Mouse (Mus musculus): Measurements from ENCODE around the gene Sfxn5. TPM values are rescaled to one million over a fixed set of nuclear protein-coding genes. Genes with fewer than 3 reads are reported as not detected.

The Sfxn5 gene
- total and polyA plus RNA-seq, 3 experiments = 4.2 to 5.3 (median 4.9) TPM

DNA sequence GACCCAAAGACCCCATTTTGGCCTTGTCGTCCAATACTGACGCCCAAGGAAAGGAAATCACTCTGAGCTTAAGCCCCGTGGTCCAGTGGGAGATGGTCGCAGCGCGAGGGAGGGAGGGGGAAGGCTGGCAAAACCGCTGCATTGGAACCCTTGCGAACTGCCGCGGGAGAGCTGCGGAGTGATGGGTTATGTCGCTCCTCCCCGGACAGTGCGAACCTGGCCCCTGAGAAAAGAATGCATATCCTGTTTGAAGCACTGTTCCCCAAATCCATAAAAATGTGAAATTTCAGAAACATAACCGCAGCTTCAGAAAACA, 146.5 kb downstream of the Sfxn5 start:
- no peak for DNase-seq
- 1% methylated on average over 15 of the region's 15 CpGs for WGBS
- H3K27me3 ChIP-seq (ENCODE audit: control insufficient read depth, insufficient read depth, low read length) = peaks cover 32% of the 10 kb centered on the region
- no peaks in the 10 kb centered on the region for H3K79me2 ChIP-seq (replicated peaks; ENCODE audit: control insufficient read depth, insufficient read depth, low read length)
- H3K36me3 ChIP-seq (ENCODE audit: control insufficient read depth, insufficient read depth, low read length) = no peaks in the 10 kb centered on the region
- no peak overlapping the region for H3K4me3 ChIP-seq
- H3K9ac ChIP-seq (ENCODE audit: low read depth, low read length) = no peak overlapping the region
- intact Hi-C loops (cut with DNase I) = no loop called here
- H3K4me1 ChIP-seq (ENCODE audit: control insufficient read depth, insufficient read depth, low read length) = no peaks in the 10 kb centered on the region
- TF ChIP-seq EP300 (IDR thresholded peaks at IDR 0.05; ENCODE audit: insufficient read depth, low read depth, low read length) = no peak
- no peak for TF ChIP-seq CTCF (IDR thresholded peaks at IDR 0.05)
- no peak for TF ChIP-seq POLR2A (IDR thresholded peaks at IDR 0.05; ENCODE audit: insufficient read depth, low read depth, low read length)
- no peak overlapping the region for H3K27ac ChIP-seq

DNA sequence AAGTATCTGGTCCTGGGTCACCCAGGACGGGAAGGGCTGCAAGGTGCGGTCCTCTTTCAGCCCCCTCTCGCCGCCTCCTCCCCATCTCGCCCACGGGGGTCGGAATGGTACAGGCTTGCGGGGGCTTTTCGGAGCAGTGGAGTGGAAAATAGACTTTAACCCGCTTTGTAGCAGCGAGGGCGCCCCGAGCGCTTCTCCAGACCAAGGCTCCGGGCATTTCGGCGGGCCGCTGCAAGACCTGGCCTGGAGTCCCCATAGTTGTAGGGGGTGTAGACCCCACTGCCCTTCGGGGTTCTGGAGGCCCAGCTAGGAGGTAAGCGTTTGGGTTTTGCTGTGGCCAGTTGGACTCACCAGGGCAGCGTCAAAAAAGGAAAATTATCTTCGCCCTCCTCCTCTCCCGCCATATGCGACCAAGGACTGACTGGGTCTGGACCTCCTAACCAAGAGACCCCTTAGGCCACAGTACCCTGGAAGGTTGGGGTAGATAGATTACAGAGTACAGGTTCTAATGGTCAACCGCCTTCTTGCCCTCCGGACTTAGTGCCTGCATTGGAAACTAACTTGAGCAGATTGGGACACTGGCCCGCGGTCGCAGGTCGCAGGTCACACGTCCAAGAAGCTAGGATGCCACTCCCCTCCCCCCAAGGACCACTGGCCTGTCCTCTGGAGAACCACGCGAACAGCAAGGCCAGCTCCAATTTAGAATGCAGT, 147.0 kb downstream of the Sfxn5 start:
- no peak overlapping the region for H3K4me3 ChIP-seq
- H3K27me3 ChIP-seq (ENCODE audit: control insufficient read depth, insufficient read depth, low read length) = peaks cover 32% of the 10 kb centered on the region
- no peaks in the 10 kb centered on the region for H3K79me2 ChIP-seq (replicated peaks; ENCODE audit: control insufficient read depth, insufficient read depth, low read length)
- intact Hi-C loops (cut with DNase I) = no loop called here
- DNase-seq = no peak
- 5% methylated on average over 33 of the region's 33 CpGs for WGBS
- no peaks in the 10 kb centered on the region for H3K4me1 ChIP-seq (ENCODE audit: control insufficient read depth, insufficient read depth, low read length)
- no peak overlapping the region for H3K27ac ChIP-seq
- TF ChIP-seq POLR2A (IDR thresholded peaks at IDR 0.05; ENCODE audit: insufficient read depth, low read depth, low read length) (no peak), CTCF (IDR thresholded peaks at IDR 0.05) (no peak), EP300 (IDR thresholded peaks at IDR 0.05; ENCODE audit: insufficient read depth, low read depth, low read length) (no peak)
- H3K36me3 ChIP-seq (ENCODE audit: control insufficient read depth, insufficient read depth, low read length) = no peaks in the 10 kb centered on the region
- no peak overlapping the region for H3K9ac ChIP-seq (ENCODE audit: low read depth, low read length)

DNA sequence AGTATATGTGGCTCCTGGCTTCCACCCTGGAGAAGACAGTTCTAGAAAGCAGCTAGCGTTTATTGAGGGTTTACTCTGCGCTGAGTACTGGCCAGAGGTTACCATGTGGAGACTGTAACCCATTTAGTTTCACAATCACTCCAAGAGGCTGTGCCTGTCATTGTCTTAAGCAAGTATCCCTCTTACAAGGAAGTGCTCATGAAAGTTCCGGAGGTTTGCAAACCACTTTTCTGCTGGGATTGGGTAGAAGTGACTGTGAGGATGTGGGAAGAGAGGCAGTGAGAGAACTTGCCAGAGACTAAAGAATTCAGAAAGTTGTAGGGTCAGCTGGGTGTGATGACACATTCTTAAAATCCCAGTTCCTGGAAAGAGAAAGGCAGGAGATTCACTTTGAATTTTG, 149.3 kb downstream of the Sfxn5 start:
- WGBS = 67% methylated on average over 3 of the region's 3 CpGs

DNA sequence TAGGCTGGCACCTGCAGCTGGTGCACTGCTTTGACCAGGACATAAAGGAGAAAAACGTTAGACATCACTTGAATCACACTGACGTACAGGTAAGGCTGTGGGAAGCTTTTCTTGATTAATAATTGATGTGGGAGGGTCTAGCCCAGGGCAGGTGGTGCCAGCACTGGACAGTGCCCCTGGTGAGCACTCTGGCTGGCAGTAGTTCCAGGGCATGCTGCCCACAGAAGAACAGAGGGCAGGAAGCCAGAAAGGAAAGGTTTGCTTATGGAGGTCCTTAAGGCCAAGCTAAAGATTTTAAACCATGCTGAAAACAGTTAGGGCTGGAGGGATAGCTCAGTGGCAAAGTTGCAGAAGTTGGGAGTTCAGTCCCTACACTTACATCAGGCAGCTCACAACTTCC, 153.2 kb downstream of the Sfxn5 start:
- whole genome bisulfite sequencing = 58% methylated on average over 2 of the region's 2 CpGs
- no peak overlapping the region for H3K9ac ChIP-seq (ENCODE audit: low read depth, low read length)
- no peak overlapping the region for H3K4me3 ChIP-seq
- H3K27ac ChIP-seq = no peak overlapping the region
- no peaks in the 10 kb centered on the region for H3K4me1 ChIP-seq (ENCODE audit: control insufficient read depth, insufficient read depth, low read length)
- intact Hi-C loops (cut with DNase I) = no loop called here
- H3K36me3 ChIP-seq (ENCODE audit: control insufficient read depth, insufficient read depth, low read length) = no peaks in the 10 kb centered on the region
- TF ChIP-seq POLR2A (IDR thresholded peaks at IDR 0.05; ENCODE audit: insufficient read depth, low read depth, low read length) (no peak), EP300 (IDR thresholded peaks at IDR 0.05; ENCODE audit: insufficient read depth, low read depth, low read length) (no peak), CTCF (IDR thresholded peaks at IDR 0.05) (no peak)
- H3K27me3 ChIP-seq (ENCODE audit: control insufficient read depth, insufficient read depth, low read length) = peaks cover 3% of the 10 kb centered on the region; the same call in 1 of the 2 replicates
- DNase-seq = no peak
- no peaks in the 10 kb centered on the region for H3K79me2 ChIP-seq (replicated peaks; ENCODE audit: control insufficient read depth, insufficient read depth, low read length)

More for the DNA sequence above, 149.3 kb downstream of the Sfxn5 start:
- no peak overlapping the region for H3K27ac ChIP-seq
- no peaks in the 10 kb centered on the region for H3K36me3 ChIP-seq (ENCODE audit: control insufficient read depth, insufficient read depth, low read length)
- no peak overlapping the region for H3K9ac ChIP-seq (ENCODE audit: low read depth, low read length)
- DNase-seq = no peak
- H3K4me3 ChIP-seq = no peak overlapping the region
- intact Hi-C loops (cut with DNase I) = no loop called here
- no peaks in the 10 kb centered on the region for H3K4me1 ChIP-seq (ENCODE audit: control insufficient read depth, insufficient read depth, low read length)
- TF ChIP-seq EP300 (IDR thresholded peaks at IDR 0.05; ENCODE audit: insufficient read depth, low read depth, low read length) = no peak
- no peak for TF ChIP-seq CTCF (IDR thresholded peaks at IDR 0.05)
- TF ChIP-seq POLR2A (IDR thresholded peaks at IDR 0.05; ENCODE audit: insufficient read depth, low read depth, low read length) = no peak
- H3K79me2 ChIP-seq (replicated peaks; ENCODE audit: control insufficient read depth, insufficient read depth, low read length) = no peaks in the 10 kb centered on the region
- H3K27me3 ChIP-seq (ENCODE audit: control insufficient read depth, insufficient read depth, low read length) = peaks cover 23% of the 10 kb centered on the region

DNA sequence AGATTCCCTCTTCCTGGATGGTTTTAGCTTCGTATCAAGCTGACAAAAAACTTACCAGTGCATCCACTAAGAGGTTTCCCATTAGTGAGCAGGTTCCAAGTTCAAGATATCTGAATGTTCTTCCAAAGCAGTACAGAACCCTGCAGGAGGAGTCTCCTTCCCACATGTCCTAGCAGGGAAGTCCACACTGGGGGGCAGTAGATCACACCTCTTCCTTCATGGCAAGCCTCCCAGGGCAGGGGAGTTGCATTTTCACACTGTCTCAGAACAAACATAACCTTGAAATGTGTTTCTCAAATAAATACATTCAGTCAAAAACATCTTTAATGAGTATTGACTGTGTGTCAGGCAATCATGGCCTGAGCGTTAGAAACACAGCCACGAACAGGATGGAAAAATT, 153.7 kb downstream of the Sfxn5 start:
- H3K27ac ChIP-seq = no peak overlapping the region
- H3K9ac ChIP-seq (ENCODE audit: low read depth, low read length) = no peak overlapping the region
- H3K27me3 ChIP-seq (ENCODE audit: control insufficient read depth, insufficient read depth, low read length) = peaks cover 3% of the 10 kb centered on the region; the same call in 1 of the 2 replicates
- no peak for DNase-seq
- no peaks in the 10 kb centered on the region for H3K36me3 ChIP-seq (ENCODE audit: control insufficient read depth, insufficient read depth, low read length)
- WGBS = 58% methylated on average over 3 of the region's 3 CpGs
- no peak overlapping the region for H3K4me3 ChIP-seq
- no peaks in the 10 kb centered on the region for H3K4me1 ChIP-seq (ENCODE audit: control insufficient read depth, insufficient read depth, low read length)
- TF ChIP-seq CTCF (IDR thresholded peaks at IDR 0.05) = peak; percentile 17
- TF ChIP-seq POLR2A (IDR thresholded peaks at IDR 0.05; ENCODE audit: insufficient read depth, low read depth, low read length) = no peak
- intact Hi-C loops (cut with DNase I) = no loop called here
- H3K79me2 ChIP-seq (replicated peaks; ENCODE audit: control insufficient read depth, insufficient read depth, low read length) = no peaks in the 10 kb centered on the region

DNA sequence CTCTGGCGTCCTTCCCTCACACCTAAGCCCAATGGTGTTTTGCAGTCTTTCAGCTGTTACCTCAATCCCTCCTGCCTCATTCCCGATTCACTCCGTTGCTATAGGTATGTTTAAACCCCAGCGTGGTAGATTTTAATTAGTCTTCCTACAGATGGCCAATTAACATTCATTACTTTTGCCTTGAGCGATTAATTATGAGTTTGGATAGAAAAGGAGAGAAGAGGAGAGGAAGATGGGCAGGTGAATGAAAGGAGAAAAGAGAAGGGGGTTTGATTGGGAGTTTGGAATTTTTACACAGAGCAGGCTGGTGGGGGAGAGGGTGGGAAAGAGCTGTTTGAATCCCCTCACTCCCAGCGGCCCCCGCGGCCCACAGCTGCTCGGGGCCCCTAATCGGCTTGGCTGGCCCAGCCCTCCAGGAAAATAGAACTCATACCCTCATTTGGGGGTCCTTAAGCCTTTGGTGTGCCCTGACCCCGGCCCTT, 167.7 kb downstream of the Sfxn5 start:
- DNase-seq = no peak
- Histone ChIP-seq H3K79me2 (replicated peaks; ENCODE audit: control insufficient read depth, insufficient read depth, low read length) (no peaks in the 10 kb centered on the region), H3K36me3 (ENCODE audit: control insufficient read depth, insufficient read depth, low read length) (no peaks in the 10 kb centered on the region), H3K27me3 (ENCODE audit: control insufficient read depth, insufficient read depth, low read length) (no peaks in the 10 kb centered on the region), H3K4me1 (ENCODE audit: control insufficient read depth, insufficient read depth, low read length) (no peaks in the 10 kb centered on the region), H3K4me3 (no peak overlapping the region), H3K9ac (ENCODE audit: low read depth, low read length) (no peak overlapping the region), H3K27ac (no peak overlapping the region)
- WGBS = 58% methylated on average over 11 of the region's 11 CpGs
- intact Hi-C loops (cut with DNase I) = no loop called here
- TF ChIP-seq CTCF (IDR thresholded peaks at IDR 0.05) (no peak), EP300 (IDR thresholded peaks at IDR 0.05; ENCODE audit: insufficient read depth, low read depth, low read length) (no peak), POLR2A (IDR thresholded peaks at IDR 0.05; ENCODE audit: insufficient read depth, low read depth, low read length) (no peak)

Small RNAs within 50 kb of the gene (microRNA-seq; reads per million reads assigned to microRNA genes)
- gene Mir705 = 0 reads per million in 2 experiments

Other genes with a start within 250 kb of the Sfxn5 start
- gene Spr, start 195.7 kb downstream of the Sfxn5 start, total RNA-seq (2021) = 10 to 100 TPM; 85.9 to 92.3 TPM
- gene Spr, start 195.7 kb downstream of the Sfxn5 start, polyA plus RNA-seq (2012; rRNA removed) = 33.2 and 34.7 TPM in 2 replicates
- not detected for gene Emx1, start 146.0 kb downstream of the Sfxn5 start, total RNA-seq (2021)
- gene Emx1, start 146.0 kb downstream of the Sfxn5 start, polyA plus RNA-seq (2012; rRNA removed) = not detected in 2 replicates
- gene Rab11fip5, start 41.2 kb upstream of the Sfxn5 start, total RNA-seq (2021) = 10 to 100 TPM; 59.3 to 73.9 TPM
- 41.6 and 55.0 TPM in 2 replicates for gene Rab11fip5, start 41.2 kb upstream of the Sfxn5 start, polyA plus RNA-seq (2012; rRNA removed)
- gene Noto, start 90.5 kb upstream of the Sfxn5 start, total RNA-seq (2021) = not detected
- gene Noto, start 90.5 kb upstream of the Sfxn5 start, polyA plus RNA-seq (2012; rRNA removed) = not detected in 2 replicates
- 10 to 100 TPM in 1 of 2 experiments, 1 to 10 TPM in 1; 8.1 to 13.6 TPM for gene Smyd5, start 98.6 kb upstream of the Sfxn5 start, total RNA-seq (2021)
- 13.1 and 13.9 TPM in 2 replicates for gene Smyd5, start 98.6 kb upstream of the Sfxn5 start, polyA plus RNA-seq (2012; rRNA removed)
- gene Cct7, start 118.1 kb upstream of the Sfxn5 start, total RNA-seq (2021) = 100 to 1,000 TPM; 144 to 159 TPM
- gene Cct7, start 118.1 kb upstream of the Sfxn5 start, polyA plus RNA-seq (2012; rRNA removed) = 83.7 and 133 TPM in 2 replicates
- 10 to 100 TPM in 1 of 2 experiments, 1 to 10 TPM in 1; 8.9 to 11.0 TPM for gene Pradc1, start 118.5 kb upstream of the Sfxn5 start, total RNA-seq (2021)
- 22.4 and 22.7 TPM in 2 replicates for gene Pradc1, start 118.5 kb upstream of the Sfxn5 start, polyA plus RNA-seq (2012; rRNA removed)
- under 1 TPM in 1 of 2 experiments, not detected in 1; 0.02 TPM for gene Fbxo41, start 169.6 kb upstream of the Sfxn5 start, total RNA-seq (2021)
- 0.02 and 0.03 TPM in 2 replicates for gene Fbxo41, start 169.6 kb upstream of the Sfxn5 start, polyA plus RNA-seq (2012; rRNA removed)
- not detected for gene Egr4, start 180.2 kb upstream of the Sfxn5 start, total RNA-seq (2021)
- gene Egr4, start 180.2 kb upstream of the Sfxn5 start, polyA plus RNA-seq (2012; rRNA removed) = not detected in 2 replicates

All from heart, adult 2 months (tissue).